Mouse (Mus musculus) liver, embryonic 13.5 days (tissue): ENCODE measurements around the gene Dctn5. TPM values are rescaled to one million over a fixed set of nuclear protein-coding genes. Genes with fewer than 3 reads are reported as not detected.

Experiments used
- polyA plus RNA-seq: library from polyadenylated mRNA; unstranded; fragments of >200 nt; fragmentation: Nextera tagmentation; extraction: Ambion mirVana; gene quantifications from 2 replicates; pipeline ENCODE4 v1.2.1, GENCODE M21; 2015

The Dctn5 gene
- polyA plus RNA-seq, 1 experiment from 2014 or later, result 54.7 TPM

Other genes starting within 250 kb of the Dctn5 start
- 11.1 and 11.4 TPM in 2 replicates for gene Cog7, start 151.3 kb upstream of the Dctn5 start, polyA plus RNA-seq
- gene Gga2, start 111.8 kb upstream of the Dctn5 start, polyA plus RNA-seq, result 39.7 and 41.9 TPM in 2 replicates
- 18.7 and 22.1 TPM in 2 replicates for gene Ubfd1, start 65.9 kb upstream of the Dctn5 start, polyA plus RNA-seq
- gene Ears2, start 65.8 kb upstream of the Dctn5 start, polyA plus RNA-seq, result 8.3 TPM in 2 replicates
- 562 and 589 TPM in 2 replicates for gene Ndufab1, start 31.2 kb upstream of the Dctn5 start, polyA plus RNA-seq
- gene Palb2, start 56 bp upstream of the Dctn5 start, polyA plus RNA-seq, result 13.5 and 16.0 TPM in 2 replicates
- 123 and 138 TPM in 2 replicates for gene Plk1, start 26.4 kb downstream of the Dctn5 start, polyA plus RNA-seq
- gene Ern2, start 53.2 kb downstream of the Dctn5 start, polyA plus RNA-seq, result not detected in 2 replicates
- 0.58 and 0.59 TPM in 2 replicates for gene Chp2, start 86.5 kb downstream of the Dctn5 start, polyA plus RNA-seq
- 1.8 and 2.3 TPM in 2 replicates for gene Prkcb, start 155.7 kb downstream of the Dctn5 start, polyA plus RNA-seq